Mouse (Mus musculus) left cerebral cortex, postnatal 4 days (tissue): ENCODE measurements around the gene Cfap52. TPM values are rescaled to one million over a fixed set of nuclear protein-coding genes. Genes with fewer than 3 reads are reported as not detected.

ENCODE experiments used
- DNase-seq: peaks from one replicate; pipeline ENCODE4 v3.0.0-alpha.2; 2022
- intact Hi-C: fragments of 180-260 bp; cut with DNase I; formaldehyde crosslinking; loops from one replicate; pipeline ENCODE4 v1.15.1; 2025
- total RNA-seq, 2 experiments: library from RNA; stranded (reverse); gene quantifications; 2 replicates each; pipeline ENCODE4 v1.2.3; 2021

The Cfap52 gene
- 1 to 10 TPM; 2.0 to 5.7 TPM for total RNA-seq

DNA sequence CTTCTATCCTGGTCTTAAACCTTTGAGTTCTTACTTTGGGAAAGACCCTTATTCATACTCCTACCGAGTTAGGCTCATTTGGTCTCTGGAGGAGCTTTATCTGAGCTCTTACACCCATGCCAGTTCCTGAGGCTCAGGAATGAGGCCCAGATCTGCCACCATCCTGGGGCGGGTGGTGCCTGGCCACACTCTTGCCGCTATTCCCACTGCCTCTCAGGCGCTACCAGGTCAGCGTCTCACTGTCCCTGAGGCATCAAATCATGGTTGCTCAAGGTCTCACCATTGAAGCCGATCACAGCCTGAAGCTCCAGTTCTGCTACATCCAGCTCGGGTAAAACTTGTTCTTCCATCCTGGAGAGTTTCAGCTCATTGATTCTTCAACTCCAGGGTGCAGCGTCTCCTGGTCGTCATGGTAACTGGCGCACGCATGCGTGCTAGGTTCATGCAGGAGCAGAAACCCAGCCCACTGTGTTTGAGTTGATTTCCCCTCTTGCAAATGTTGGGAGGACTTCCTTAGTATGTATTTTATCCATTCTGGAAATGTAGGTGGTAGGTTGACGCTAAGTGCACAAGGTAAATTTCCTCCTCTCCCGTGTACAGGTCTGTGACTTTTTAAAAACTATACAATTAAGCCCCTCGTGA, at the start of gene Cfap52:
Gene Cfap52 (minus strand): TSS at position 410 of the 642 bp plus-strand sequence.
- DNase-seq, result peak; percentile 85
- intact Hi-C loops, result loop anchor here (5.0 to 10.0 kb wide), 2 partner anchors 38 to 151 kb away; no protein-coding TSS in a partner anchor

- intact Hi-C loops, result no loop called here
- DNase-seq, result no peak
Observed at GRCm38 (mm10) chr11:68012207-68012606, 46.8 kb upstream of the Cfap52 start.

DNA sequence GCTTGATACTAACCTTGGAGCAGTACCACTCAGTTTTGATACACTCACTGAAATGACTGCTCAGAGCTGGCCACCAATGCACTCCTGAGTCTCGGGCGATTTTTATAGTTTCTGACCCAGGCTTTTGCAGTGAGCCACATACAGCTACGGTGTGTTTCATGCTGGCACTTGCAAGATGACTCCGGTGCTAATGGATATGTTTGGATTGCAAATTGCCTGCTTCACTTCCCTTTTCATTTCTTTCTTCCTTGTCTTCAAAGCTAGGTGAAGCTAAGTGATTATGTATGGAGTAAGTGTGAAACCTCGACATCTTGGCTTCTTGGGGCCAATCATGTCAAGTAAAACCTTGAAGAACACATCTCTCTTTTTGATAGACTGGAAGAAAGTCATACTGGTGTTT, 43.9 kb upstream of the Cfap52 start:
- intact Hi-C loops, result no loop called here
- no peak for DNase-seq

DNA sequence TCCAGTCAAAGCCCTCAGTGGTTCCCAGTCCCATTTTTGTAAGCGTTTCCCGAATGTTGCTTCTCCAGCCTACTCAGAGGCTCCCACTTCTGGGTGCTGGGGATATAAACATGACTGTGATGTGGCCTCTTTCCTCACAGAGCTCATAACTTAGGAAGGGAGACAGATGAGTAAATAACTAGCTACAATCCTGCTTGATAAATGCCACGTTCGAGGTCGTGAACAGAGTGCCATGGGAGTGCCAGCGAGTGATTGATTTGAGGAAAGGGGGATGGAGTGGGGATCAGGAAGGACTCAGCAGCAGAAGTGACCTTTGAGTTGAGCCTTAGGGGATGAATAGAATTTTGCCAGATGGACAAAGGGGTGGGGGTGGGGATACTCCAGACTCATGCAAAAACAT, 42.2 kb upstream of the Cfap52 start:
- no peak for DNase-seq
- intact Hi-C loops, result no loop called here

DNA sequence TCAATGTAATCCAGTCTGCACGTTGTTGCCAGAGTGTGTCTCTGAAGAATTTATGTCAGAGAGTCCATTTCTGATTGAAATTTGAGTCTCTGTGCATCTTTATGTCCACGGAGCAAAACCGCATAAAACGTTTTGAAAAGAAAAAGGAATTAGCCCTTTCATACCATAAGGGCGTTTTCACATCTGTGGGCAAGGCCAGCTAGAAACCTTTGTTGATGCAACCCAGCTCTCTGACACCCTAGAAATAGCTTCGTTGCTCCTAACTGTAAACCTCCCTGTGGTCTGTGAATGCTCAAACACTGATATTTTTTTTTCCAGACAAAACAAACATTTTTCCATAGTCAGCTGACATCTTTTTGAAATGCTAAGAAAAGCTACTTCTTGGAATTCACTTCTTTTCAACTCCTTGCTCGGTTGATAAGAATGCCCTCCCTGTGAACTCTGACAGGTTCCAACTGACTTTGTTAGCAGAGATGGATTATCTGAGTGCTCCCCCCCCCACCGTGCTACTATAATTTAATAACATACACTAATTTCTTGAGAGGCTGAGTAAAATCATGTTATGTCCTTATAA, 40.9 kb upstream of the Cfap52 start:
- intact Hi-C loops, result no loop called here
- DNase-seq, result no peak

GRCm38 (mm10) chr11:68004191-68004590, 38.7 kb upstream of the Cfap52 start:
- peak; percentile 73 for DNase-seq
- intact Hi-C loops, result loop anchor here (2.0 kb wide), 1 partner anchor 399 kb away; no protein-coding TSS in a partner anchor

DNA sequence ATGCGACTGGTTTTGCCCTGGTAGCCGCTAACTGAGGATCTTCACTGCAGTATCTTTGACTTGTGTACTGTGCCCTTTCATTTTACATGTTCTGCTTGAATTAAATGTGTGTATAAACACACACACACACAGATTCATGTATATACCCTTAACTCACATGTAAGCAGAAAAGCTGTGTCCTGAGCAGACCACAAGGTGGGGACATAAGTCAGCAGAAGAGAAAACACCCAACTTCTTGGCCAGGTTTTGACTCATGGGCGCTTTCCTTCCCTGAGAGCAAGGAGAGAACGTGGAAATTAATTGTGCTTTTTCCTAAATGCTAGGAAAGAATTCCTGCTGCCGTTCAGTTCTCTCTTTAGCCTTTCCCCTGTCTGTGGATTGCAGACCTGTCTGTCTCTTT, 34.2 kb upstream of the Cfap52 start:
- intact Hi-C loops, result no loop called here
- DNase-seq, result peak; percentile 7

- intact Hi-C loops, result no loop called here
- DNase-seq, result no peak
Observed at GRCm38 (mm10) chr11:67998905-67999304, 33.5 kb upstream of the Cfap52 start.

DNA sequence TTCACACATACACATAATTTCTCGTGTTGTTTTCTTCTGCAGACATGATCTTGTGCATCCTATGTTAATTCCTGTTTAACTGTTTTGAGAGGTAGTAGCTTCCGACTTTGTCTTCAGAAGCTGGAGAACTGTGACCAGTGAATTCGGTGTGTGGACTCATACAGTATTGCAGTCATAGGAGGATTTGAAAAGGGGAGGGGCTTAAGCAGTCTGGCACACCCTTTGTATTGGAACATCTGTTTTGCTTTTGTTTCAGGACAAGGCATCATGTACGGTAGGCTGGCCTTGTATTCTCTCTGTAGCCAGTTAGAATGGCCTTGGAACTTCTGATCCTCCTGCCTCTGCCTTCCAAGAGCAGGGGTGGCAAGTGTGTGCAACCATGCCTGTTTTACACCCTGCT, 30.5 kb upstream of the Cfap52 start:
- intact Hi-C loops, result no loop called here
- no peak for DNase-seq

DNA sequence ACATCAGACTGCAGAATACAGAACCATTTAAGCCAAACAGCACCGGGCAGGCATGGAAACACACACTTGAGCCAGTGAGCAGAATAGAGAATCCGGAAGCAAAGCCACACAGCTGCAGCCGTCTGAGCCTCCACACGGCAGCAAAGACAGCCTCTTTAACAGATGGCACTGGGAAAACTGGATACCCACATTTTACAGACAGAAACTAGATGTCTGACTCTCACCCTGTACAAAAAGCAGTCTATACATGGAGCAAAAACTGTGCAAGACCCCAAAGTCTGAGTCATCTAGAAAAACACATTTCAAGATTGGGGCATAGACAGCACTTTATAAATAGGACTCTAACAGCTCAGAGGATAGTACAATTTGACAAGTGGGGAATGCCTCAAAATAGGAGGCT, 25.8 kb upstream of the Cfap52 start:
- no peak for DNase-seq
- intact Hi-C loops, result no loop called here

DNA sequence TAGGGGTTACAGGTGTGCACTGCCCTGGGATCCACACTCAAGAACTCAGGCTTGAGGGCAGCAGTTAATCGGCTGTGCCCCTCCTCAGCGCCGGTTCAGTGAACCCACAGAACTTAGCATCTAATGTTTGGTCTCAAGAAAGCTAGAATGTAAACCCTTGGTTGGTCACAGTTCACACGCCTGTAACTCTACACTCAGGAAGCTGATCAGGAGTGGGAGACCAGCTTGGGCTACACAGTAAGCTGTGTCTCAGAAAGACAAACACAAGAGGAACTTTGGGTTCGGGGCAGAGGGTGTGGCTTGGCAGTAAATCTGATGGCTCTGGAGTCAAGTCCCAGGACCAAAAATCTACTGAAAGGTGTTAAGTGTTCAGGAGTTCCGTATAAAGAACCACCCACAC, 18.1 kb upstream of the Cfap52 start:
- intact Hi-C loops, result no loop called here
- no peak for DNase-seq

DNA sequence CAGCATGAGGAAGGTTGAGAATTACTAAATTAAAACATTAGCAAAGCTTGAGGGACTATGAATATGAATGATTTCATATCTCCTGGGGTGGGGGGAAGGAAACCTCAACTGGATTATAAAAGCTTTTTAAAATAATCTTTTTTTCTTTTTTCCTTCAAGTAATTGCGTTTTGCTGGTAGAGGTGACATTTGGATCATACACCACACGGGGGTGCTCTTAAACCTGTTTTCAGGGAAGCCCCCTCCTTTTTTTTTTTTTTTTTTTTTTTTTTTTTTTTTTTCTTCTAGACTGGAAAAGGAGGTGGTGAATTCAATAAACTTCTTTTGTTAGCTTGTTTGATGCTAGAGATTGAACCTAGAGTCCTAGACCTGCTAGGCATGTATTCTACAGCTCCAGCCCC, 9.8 kb upstream of the Cfap52 start:
- peak; percentile 45 for DNase-seq
- intact Hi-C loops, result loop anchor here (10.0 kb wide), 1 partner anchor 430 kb away; the partner anchor contains the start of gene Ntn1

DNA sequence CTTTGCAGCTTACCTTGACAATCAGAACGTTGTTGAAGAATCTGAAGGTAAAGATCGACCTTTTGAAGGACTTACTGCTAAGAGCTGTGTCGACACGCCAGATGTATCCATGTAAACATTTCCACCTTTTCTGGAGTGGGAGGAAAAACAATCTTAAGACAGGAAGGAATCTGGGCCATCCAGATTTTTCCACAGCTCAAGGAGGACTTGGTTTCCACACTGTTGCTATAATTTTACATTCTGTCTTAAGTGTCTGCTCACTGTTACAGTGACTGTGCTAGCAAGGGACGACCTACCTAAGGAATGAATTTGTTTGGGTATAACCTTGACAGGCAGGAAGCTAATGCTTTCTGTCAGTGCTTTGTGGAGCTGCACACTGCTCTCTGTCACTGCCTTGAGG, 7.8 kb upstream of the Cfap52 start:
- intact Hi-C loops, result loop anchor here (10.0 kb wide), 1 partner anchor 432 kb away; the partner anchor contains the start of gene Ntn1
- no peak for DNase-seq

- no peak for DNase-seq
- intact Hi-C loops, result loop anchor here (10.0 kb wide), 1 partner anchor 432 kb away; the partner anchor contains the start of gene Ntn1
Observed at GRCm38 (mm10) chr11:67972606-67973005, 7.2 kb upstream of the Cfap52 start.

- intact Hi-C loops, result loop anchor here (5.0 to 10.0 kb wide), 2 partner anchors 41 to 153 kb away; no protein-coding TSS in a partner anchor
- DNase-seq, result no peak
Observed at GRCm38 (mm10) chr11:67967831-67968230, 2.4 kb upstream of the Cfap52 start.

- intact Hi-C loops, result loop anchor here (5.0 to 10.0 kb wide), 2 partner anchors 39 to 151 kb away; no protein-coding TSS in a partner anchor
- peak; percentile 94 for DNase-seq
Observed at GRCm38 (mm10) chr11:67965905-67966878, 741 bp upstream of the Cfap52 start, which contains the start of gene Stx8. Gene Stx8 (plus strand): TSS chr11:67966193.

DNA sequence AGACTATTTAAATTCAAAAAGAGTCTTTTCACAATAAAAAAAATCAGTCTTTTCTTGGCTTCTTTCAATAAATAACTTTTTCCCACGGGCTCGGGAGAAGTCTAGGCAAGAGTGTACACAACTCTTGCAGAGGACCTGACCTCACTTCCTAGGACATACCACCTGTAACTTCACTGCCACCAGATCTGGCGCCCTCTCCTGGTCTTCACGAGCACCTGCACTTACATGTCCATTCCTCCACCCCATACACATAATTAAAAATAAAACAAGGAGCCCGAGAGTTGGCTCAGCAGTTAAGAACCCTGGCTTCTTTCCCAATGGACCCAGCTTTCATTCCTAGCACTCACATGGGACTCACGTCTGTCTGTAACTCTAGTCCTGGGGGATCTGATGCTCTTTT, 1.3 kb downstream of the Cfap52 start:
- no peak for DNase-seq
- intact Hi-C loops, result loop anchor here (10.0 kb wide), 1 partner anchor 149 kb away; no protein-coding TSS in a partner anchor

DNA sequence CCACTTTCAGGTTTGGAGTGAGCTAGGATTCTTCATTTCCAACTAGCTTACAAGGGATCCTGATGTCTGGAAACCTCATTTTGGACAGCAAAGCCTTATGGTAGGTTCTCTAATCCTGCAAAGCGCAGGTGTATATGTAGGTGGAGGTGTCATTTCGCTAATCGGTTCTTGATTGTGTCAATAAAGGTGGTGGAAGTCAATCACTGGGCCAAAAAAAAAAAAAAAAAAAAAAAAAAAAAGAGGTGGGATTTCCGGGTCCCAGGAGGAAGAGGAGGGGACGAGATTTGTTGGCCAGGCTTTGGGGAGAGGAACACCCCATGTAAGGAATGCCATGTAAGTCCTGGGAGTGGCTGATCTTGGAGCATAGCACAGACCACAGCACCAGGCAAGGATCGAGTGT, 11.0 kb downstream of the Cfap52 start:
- DNase-seq, result no peak
- intact Hi-C loops, result no loop called here

DNA sequence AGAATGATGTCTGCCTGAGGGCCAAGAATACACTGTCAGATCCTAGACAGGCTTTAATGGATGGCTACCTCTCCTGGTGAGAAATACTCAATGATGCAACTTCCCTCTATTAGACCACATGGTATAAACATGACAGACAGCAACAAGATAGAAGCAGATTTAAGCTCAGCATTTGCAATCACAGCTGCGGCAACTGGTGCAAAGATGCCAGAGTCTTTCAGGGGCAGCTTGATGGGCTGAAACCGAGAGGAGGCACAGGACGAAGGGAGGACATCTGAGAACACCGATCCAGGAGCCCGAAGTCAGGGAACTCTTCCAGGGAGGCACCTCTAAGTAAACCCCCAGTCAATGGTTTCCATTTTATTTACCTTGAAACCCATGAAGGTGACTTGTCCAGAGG, 11.8 kb downstream of the Cfap52 start:
- intact Hi-C loops, result no loop called here
- DNase-seq, result no peak

DNA sequence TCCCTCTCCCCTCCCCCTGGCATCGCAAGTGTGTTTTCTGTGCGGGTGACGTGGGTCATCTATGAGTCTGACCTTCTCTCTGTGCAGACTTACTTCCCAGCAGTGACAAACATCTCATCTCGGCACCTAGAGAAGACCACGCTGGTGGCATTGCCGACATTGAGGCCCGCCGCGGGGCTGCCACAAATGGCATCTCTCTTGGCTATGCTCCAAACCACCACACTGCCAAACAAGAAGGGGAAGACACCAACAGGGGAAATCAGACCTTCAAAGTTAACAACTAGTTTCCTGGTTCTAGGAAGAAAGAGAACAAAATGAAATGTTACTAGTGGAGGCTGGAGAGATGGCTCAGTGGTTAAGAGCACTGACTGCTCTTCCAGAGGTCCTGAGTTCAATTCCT, 16.0 kb downstream of the Cfap52 start:
- DNase-seq, result peak; percentile 20
- intact Hi-C loops, result no loop called here

DNA sequence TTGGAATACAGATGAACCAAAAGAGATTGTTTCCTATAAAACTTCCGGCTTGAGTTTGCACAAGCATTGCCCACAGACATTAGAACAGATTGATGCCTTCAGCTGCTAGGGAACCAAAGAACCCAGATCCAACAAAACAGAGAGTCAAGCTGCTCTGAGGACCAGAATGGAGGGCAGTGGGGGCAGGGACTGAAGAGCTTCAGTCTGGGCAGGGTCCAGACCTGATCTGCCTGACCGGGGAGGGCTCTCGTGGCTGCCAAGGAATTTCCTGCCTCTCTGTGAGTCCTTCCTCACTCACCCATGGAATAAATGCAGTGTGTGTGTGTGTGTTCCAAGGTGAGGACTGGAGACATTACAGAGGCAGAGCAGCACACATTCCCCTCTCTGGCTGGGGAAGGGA, 17.2 kb downstream of the Cfap52 start:
- intact Hi-C loops, result no loop called here
- DNase-seq, result no peak
